Mouse (Mus musculus) midbrain, embryonic 12.5 days (tissue): ENCODE measurements around the gene Gm4559. TPM values are rescaled to one million over a fixed set of nuclear protein-coding genes. Genes with fewer than 3 reads are reported as not detected.
"Not testable (repeated sequence)": the region's sequence is repeated elsewhere in the genome, so short reads cannot be mapped to it uniquely, and the experiment has no call there.

ENCODE experiments used
- ATAC-seq: fragments of 200-750 bp; cut with Nextera tagmentation; 2 replicates; pipeline ENCODE4 v1.8.0; 2017; ENCODE audit warnings: low read depth, moderate TSS enrichment, moderate library complexity; ENCODE audit not compliant: low FRiP score
- H3K27ac ChIP-seq: fragments of 300-500 bp; sonication (generic); replicated peaks from 2 replicates; pipeline ENCODE4 v1.5.1; 2016; ENCODE audit warnings: mild to moderate bottlenecking
- H3K27me3 ChIP-seq: fragments of 300-500 bp; sonication (generic); 2 replicates; pipeline ENCODE4 v1.6.1; 2016; ENCODE audit warnings: mild to moderate bottlenecking
- H3K36me3 ChIP-seq: fragments of 300-500 bp; sonication (generic); 2 replicates; pipeline ENCODE4 v1.6.1; 2016
- H3K4me1 ChIP-seq: fragments of 300-500 bp; sonication (generic); 2 replicates; pipeline ENCODE4 v1.6.1; 2016
- H3K4me2 ChIP-seq: fragments of 300-500 bp; sonication (generic); replicated peaks from 2 replicates; pipeline ENCODE4 v1.6.1; 2016; ENCODE audit warnings: mild to moderate bottlenecking, moderate library complexity
- H3K4me3 ChIP-seq: fragments of 300-500 bp; sonication (generic); 2 replicates; pipeline ENCODE4 v1.5.1; 2016; ENCODE audit warnings: mild to moderate bottlenecking
- H3K9ac ChIP-seq: fragments of 300-500 bp; sonication (generic); replicated peaks from 2 replicates; pipeline ENCODE4 v1.6.1; 2016; ENCODE audit warnings: mild to moderate bottlenecking, moderate library complexity
- H3K9me3 ChIP-seq: fragments of 300-500 bp; sonication (generic); 2 replicates; pipeline ENCODE4 v1.6.1; 2016; ENCODE audit warnings: mild to moderate bottlenecking
- WGBS: fragments of 180-500 bp; shearing (Covaris S2); methylation state at CpG from one replicate; pipeline ENCODE4 v1.1.7; 2016; 5-methylcytosine and 5-hydroxymethylcytosine counted together
- polyA plus RNA-seq: library from polyadenylated mRNA; unstranded; fragments of >200 nt; fragmentation: Nextera tagmentation; extraction: Ambion mirVana; gene quantifications from 2 replicates; pipeline ENCODE4 v1.2.1, GENCODE M21; 2016

The Gm4559 gene
- not detected in 2 replicates for polyA plus RNA-seq

DNA sequence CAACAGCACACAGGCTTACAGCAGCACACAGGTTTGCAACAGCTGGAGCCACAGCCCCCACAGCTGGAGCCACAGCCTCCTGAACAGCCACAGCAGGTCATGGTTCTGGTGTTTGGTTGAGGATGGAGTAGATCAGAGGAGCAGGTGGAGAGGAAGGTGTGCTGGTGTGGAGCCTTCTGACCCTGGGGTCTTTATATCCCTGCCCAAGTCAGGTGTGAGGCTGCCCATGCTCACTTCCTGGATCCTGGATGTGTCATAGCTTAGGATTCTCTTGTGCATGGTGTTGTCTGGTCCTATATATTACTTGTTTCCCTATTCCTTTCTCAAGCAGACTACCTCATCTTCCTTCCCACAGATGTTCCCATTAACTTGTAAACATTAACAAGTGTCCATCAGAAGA is at the start of gene Gm4559:
Gene Gm4559, minus strand, starts transcription at position 101 of the 400 bp plus-strand sequence.
- not testable (repeated sequence) for ATAC-seq, H3K9ac ChIP-seq, H3K36me3 ChIP-seq, H3K27ac ChIP-seq, H3K4me3 ChIP-seq, H3K4me2 ChIP-seq, H3K9me3 ChIP-seq, H3K4me1 ChIP-seq, H3K27me3 ChIP-seq

DNA sequence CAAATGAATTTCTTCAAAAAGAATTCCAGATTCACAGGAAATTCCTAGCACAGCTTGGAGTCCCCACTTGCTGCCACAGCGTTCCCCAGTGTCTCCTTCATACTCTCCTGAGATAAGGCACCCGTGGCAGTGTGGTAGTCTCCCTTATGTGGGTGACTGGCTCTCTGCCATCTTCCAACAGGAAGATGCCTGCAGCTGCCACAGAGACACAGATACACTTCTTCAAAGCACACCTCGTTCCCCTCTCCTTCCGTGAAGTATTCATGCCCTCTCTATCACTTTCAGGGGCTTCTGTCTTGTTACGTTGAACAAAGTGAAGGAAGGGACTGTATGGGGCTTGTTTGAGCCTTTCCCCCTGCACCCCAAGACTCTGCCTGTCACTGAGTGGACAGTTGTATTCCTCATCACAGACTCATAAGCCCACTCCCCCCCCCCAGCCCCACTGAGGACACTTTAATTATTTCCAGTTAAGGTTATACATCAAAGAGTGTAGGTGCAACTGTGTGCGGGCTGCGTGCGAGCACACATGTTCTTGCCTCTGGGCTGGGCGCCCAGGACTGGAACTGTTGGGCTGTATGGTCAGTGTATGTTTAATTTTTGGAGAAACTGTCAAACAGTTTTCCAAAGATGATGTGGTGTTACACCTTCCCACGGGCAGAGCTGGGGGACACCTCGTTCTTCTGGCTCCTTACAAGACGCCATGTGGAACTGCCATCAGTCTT is 49.4 kb upstream of the Gm4559 start:
- 93% methylated on average over 12 of the region's 12 CpGs for WGBS

DNA sequence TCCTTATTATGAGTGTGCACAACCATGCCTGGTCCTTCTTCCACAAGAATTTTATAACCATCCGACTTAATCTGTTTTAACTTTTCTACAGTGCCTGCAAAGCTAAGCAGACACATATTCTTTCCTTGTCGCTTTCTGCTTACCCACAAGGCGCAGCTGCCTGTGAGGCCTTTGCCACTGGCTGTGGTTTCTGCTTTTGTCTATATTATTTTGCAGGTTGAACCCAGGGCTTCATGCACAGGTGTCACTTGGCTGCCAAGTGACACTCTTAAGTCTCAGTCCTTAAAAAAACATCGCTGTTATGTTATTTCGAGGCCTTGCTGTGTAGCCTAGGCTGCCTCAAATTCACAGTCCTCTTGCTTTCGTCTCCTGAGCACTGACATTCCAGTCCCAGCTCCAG is 48.5 kb upstream of the Gm4559 start:
- no peak overlapping the region for H3K9ac ChIP-seq

More for the DNA sequence above, 49.4 kb upstream of the Gm4559 start:
- no peak overlapping the region for H3K4me3 ChIP-seq
- H3K9ac ChIP-seq = no peak overlapping the region
- no peaks in the 10 kb centered on the region; the same call in 1 of the 2 replicates for H3K27me3 ChIP-seq
- no peaks in the 10 kb centered on the region for H3K36me3 ChIP-seq
- no peak overlapping the region for H3K27ac ChIP-seq
- H3K9me3 ChIP-seq = no peaks in the 10 kb centered on the region
- no peak for ATAC-seq
- H3K4me1 ChIP-seq = 0 out of 2 replicates have a peak, but pooled peaks cover 4% of the 10 kb centered on the region
- H3K4me2 ChIP-seq = no peak overlapping the region

DNA sequence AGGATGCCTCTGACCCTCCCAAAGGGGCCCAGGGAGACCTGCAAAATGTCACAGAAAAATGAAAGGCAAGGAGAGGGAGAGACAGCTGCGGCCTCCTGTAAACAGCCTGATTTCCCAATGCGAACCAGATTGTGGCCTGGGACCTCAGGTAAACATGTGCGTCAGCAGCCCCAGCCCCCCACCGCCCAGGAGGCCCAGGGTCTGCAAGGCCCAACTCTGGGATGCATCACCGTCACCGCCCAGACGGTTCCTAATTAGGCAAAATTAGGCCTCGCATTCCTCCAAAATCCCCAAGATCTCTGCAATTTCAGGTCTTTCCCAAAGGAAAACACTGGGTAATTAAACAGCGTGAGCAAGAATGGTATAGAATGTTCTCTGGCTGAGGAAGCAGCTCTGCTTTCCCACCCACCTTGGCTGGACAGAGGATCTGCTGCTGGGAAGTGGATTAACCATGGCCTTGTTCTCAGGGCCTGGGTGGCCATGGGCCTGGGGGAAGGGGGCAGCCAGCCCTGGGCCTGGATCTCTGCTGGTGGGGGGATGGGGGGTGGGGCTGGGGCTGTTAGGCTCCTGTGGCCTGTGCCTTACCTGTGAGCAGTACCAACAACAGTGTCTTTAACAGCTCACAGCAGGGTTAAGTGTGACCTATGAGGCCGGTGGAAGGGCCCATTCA is 47.6 kb upstream of the Gm4559 start:
- not testable (repeated sequence) for H3K36me3 ChIP-seq, H3K9ac ChIP-seq, ATAC-seq, H3K4me2 ChIP-seq, H3K4me3 ChIP-seq, H3K27ac ChIP-seq, H3K9me3 ChIP-seq, H3K27me3 ChIP-seq, H3K4me1 ChIP-seq
- 65% methylated on average over 6 of the region's 10 CpGs for WGBS

More for the DNA sequence above, 48.5 kb upstream of the Gm4559 start:
- Histone ChIP-seq H3K4me3 (no peak overlapping the region), H3K4me1 (0 out of 2 replicates have a peak, but pooled peaks cover 4% of the 10 kb centered on the region), H3K9me3 (no peaks in the 10 kb centered on the region), H3K36me3 (no peaks in the 10 kb centered on the region), H3K4me2 (no peak overlapping the region), H3K27me3 (no peaks in the 10 kb centered on the region; the same call in 1 of the 2 replicates), H3K27ac (no peak overlapping the region)
- 92% methylated on average over 6 of the region's 6 CpGs for WGBS
- ATAC-seq = no peak

DNA sequence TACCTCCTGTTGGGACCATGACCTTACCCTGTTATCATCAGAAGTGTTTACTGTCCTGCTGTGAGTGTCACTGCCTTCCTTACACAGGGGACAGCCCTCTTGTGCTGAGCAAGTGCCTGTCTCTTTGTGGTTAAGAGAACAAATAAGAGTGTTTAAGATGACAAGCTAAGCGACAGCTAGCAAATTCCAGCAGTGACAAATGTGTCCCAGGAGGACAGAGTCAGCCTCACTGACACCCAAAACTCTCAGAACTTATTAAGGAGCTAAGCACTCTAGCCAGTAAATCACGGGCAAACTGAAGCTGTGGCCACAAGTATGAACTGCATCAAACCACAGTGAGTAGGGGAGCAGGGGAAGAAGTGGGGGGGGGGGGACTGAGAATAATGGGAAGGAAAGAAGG is 46.7 kb upstream of the Gm4559 start:
- Histone ChIP-seq H3K36me3 (no peaks in the 10 kb centered on the region), H3K27me3 (no peaks in the 10 kb centered on the region; the same call in 1 of the 2 replicates), H3K4me2 (no peak overlapping the region), H3K9ac (no peak overlapping the region), H3K27ac (no peak overlapping the region), H3K4me3 (no peak overlapping the region), H3K9me3 (no peaks in the 10 kb centered on the region), H3K4me1 (0 out of 2 replicates have a peak, but pooled peaks cover 4% of the 10 kb centered on the region)
- no peak for ATAC-seq
- 42% methylated on average over 2 of the region's 2 CpGs for WGBS

DNA sequence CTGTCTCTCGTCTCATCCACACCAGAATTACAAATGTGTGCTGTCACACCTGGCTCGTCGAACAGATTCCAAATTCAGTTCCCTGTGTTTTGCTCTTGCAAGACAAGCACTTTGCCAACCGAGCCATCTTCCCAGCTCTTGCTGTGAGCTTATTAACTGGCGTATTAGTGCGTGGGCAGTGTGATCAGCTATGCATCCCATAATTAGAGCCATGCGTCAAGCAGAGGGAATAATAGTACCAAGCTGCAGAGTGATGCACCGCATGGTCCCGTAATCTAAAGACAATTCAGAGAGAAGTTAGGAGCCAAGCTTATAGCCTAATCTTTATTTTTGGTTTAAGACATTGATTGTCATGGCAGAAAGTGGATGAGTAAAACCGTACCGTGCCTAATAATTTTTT is 45.0 kb upstream of the Gm4559 start:
- Histone ChIP-seq H3K27ac (no peak overlapping the region), H3K9me3 (no peaks in the 10 kb centered on the region), H3K4me3 (no peak overlapping the region), H3K9ac (no peak overlapping the region), H3K36me3 (no peaks in the 10 kb centered on the region), H3K27me3 (no peaks in the 10 kb centered on the region; the same call in 1 of the 2 replicates), H3K4me1 (peaks cover 10% of the 10 kb centered on the region), H3K4me2 (no peak overlapping the region)
- 83% methylated on average over 11 of the region's 11 CpGs for WGBS
- no peak for ATAC-seq

- Histone ChIP-seq H3K9ac (no peak overlapping the region), H3K27me3 (no peaks in the 10 kb centered on the region; the same call in 1 of the 2 replicates), H3K4me2 (no peak overlapping the region), H3K27ac (no peak overlapping the region), H3K4me1 (peaks cover 10% of the 10 kb centered on the region), H3K36me3 (no peaks in the 10 kb centered on the region), H3K4me3 (no peak overlapping the region), H3K9me3 (no peaks in the 10 kb centered on the region)
- no peak for ATAC-seq
- WGBS = 83% methylated on average over 5 of the region's 5 CpGs
These were observed 43.1 kb upstream of the Gm4559 start for GRCm38 (mm10) chr7:142317216-142317615.

GRCm38 (mm10) chr7:142316558-142316957 is 42.4 kb upstream of the Gm4559 start:
- no peaks in the 10 kb centered on the region for H3K9me3 ChIP-seq
- no peak overlapping the region for H3K4me2 ChIP-seq
- H3K27me3 ChIP-seq = no peaks in the 10 kb centered on the region; the same call in 1 of the 2 replicates
- H3K27ac ChIP-seq = no peak overlapping the region
- peak; percentile 34; the same call in 1 of the 2 replicates for ATAC-seq
- H3K36me3 ChIP-seq = no peaks in the 10 kb centered on the region
- H3K4me3 ChIP-seq = no peak overlapping the region
- H3K4me1 ChIP-seq = peaks cover 10% of the 10 kb centered on the region
- 44% methylated on average over 6 of the region's 6 CpGs for WGBS
- no peak overlapping the region for H3K9ac ChIP-seq

- Histone ChIP-seq H3K4me1 (peaks cover 6% of the 10 kb centered on the region), H3K4me2 (no peak overlapping the region), H3K27me3 (no peaks in the 10 kb centered on the region; the same call in 1 of the 2 replicates), H3K27ac (no peak overlapping the region), H3K9me3 (no peaks in the 10 kb centered on the region), H3K4me3 (no peak overlapping the region), H3K36me3 (no peaks in the 10 kb centered on the region), H3K9ac (no peak overlapping the region)
- ATAC-seq = no peak; the same call in 1 of the 2 replicates
- WGBS = 45% methylated on average over 5 of the region's 5 CpGs
These were observed 40.6 kb upstream of the Gm4559 start for GRCm38 (mm10) chr7:142314600-142315285.

- not testable (repeated sequence) for H3K27ac ChIP-seq, H3K27me3 ChIP-seq, H3K9ac ChIP-seq, H3K4me2 ChIP-seq, H3K4me1 ChIP-seq, H3K4me3 ChIP-seq, H3K9me3 ChIP-seq, H3K36me3 ChIP-seq, ATAC-seq
- 94% methylated on average over 1 of the region's 1 CpGs for WGBS
These were observed 29.8 kb upstream of the Gm4559 start for GRCm38 (mm10) chr7:142303929-142304328.

DNA sequence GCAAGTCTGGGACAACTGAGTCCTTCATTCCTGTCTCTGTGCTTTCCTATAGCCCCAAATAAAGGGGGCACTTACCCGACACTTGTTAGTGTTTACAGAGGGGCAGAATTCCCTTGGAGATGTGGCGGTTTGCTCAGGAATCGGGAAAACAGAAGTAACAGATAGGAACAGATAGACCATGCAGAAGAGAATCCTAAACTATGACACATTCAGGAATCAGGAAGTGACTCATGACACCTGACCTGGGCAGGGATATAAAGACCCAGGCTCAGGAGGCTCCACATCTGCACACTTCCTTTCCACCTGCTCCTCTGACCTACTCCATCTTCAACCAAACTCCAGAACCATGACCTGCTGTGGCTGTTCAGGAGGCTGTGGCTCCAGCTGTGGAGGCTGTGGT is 29.1 kb upstream of the Gm4559 start, which contains the start of gene Krtap5-4:
Gene Krtap5-4, plus strand, starts transcription at position 301 of the 400 bp plus-strand sequence.
- no peaks in the 10 kb centered on the region for H3K9me3 ChIP-seq
- no peaks in the 10 kb centered on the region for H3K36me3 ChIP-seq
- H3K27me3 ChIP-seq = no peaks in the 10 kb centered on the region; the same call in 1 of the 2 replicates
- no peak within 1 kb of the TSS for H3K9ac ChIP-seq
- H3K4me3 ChIP-seq = no peak within 1 kb of the TSS
- 74% methylated on average over 3 of the region's 3 CpGs for WGBS
- no peak for ATAC-seq
- no peaks in the 10 kb centered on the region for H3K4me1 ChIP-seq
- H3K27ac ChIP-seq = no peak within 1 kb of the TSS
- no peak within 1 kb of the TSS for H3K4me2 ChIP-seq

DNA sequence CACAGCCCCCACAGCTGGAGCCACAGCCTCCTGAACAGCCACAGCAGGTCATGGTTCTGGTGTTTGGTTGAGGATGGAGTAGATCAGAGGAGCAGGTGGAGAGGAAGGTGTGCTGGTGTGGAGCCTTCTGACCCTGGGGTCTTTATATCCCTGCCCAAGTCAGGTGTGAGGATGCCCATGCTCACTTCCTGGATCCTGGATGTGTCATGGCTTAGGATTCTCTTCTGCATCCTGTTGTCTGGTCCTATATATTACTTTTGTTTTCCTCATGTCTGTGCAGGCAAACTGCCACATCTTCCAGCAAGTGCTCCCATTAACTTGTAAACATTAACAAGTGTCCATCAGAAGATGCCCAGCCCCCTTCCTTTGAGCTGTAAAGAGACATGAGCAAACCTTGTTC is 22.9 kb upstream of the Gm4559 start, which contains the start of gene Krtap5-1:
Gene Krtap5-1, minus strand, starts transcription at position 101 of the 400 bp plus-strand sequence.
- H3K4me1 ChIP-seq, H3K27me3 ChIP-seq, H3K9me3 ChIP-seq, ATAC-seq, H3K4me2 ChIP-seq, H3K4me3 ChIP-seq, H3K9ac ChIP-seq, H3K36me3 ChIP-seq, H3K27ac ChIP-seq: not testable (repeated sequence)
